Mouse (Mus musculus) adrenal gland, postnatal 10 days (tissue): ENCODE data around the gene Crispld2. TPM values are rescaled to one million over a fixed set of nuclear protein-coding genes. Genes with fewer than 3 reads are reported as not detected.

ENCODE experiments used
- DNase-seq: peaks from one replicate; pipeline ENCODE4 v3.0.0; 2021; ENCODE audit warnings: mixed read lengths
- total RNA-seq, 2 experiments: library from RNA; stranded (reverse); gene quantifications; 2 replicates each; pipeline ENCODE4 v1.2.3; 2021

Gene Crispld2
- total RNA-seq, 2 experiments from 2014 or later: 5.9 to 7.7 TPM

GRCm38 (mm10) chr8:120000461-120000860 lies 8.2 kb downstream of the Crispld2 start:
- DNase-seq: peak; percentile 71

- DNase-seq: peak; percentile 46
These were observed 9.5 kb downstream of the Crispld2 start for GRCm38 (mm10) chr8:120001712-120002111.

- DNase-seq: peak; percentile 43
These were observed 10.1 kb downstream of the Crispld2 start for GRCm38 (mm10) chr8:120002348-120002747.

GRCm38 (mm10) chr8:120004154-120004702 lies 12.0 kb downstream of the Crispld2 start:
- DNase-seq: peak; percentile 72

GRCm38 (mm10) chr8:120004705-120005381 lies 12.6 kb downstream of the Crispld2 start:
- no peak for DNase-seq

- no peak for DNase-seq
These were observed 14.5 kb downstream of the Crispld2 start for GRCm38 (mm10) chr8:120006645-120007160.

GRCm38 (mm10) chr8:120007178-120007577 lies 14.9 kb downstream of the Crispld2 start:
- DNase-seq: no peak

- no peak for DNase-seq
These were observed 17.0 kb downstream of the Crispld2 start for GRCm38 (mm10) chr8:120009284-120009683.

- DNase-seq: no peak
These were observed 20.3 kb downstream of the Crispld2 start for GRCm38 (mm10) chr8:120012491-120012890.

GRCm38 (mm10) chr8:120012927-120013326 lies 20.7 kb downstream of the Crispld2 start:
- no peak for DNase-seq

GRCm38 (mm10) chr8:120014267-120015023 lies 22.2 kb downstream of the Crispld2 start:
- no peak for DNase-seq

- no peak for DNase-seq
These were observed 23.7 kb downstream of the Crispld2 start for GRCm38 (mm10) chr8:120015916-120016315.

GRCm38 (mm10) chr8:120016424-120016823 lies 24.2 kb downstream of the Crispld2 start:
- DNase-seq: no peak

GRCm38 (mm10) chr8:120017349-120017748 lies 25.1 kb downstream of the Crispld2 start:
- no peak for DNase-seq

GRCm38 (mm10) chr8:120017786-120018185 lies 25.5 kb downstream of the Crispld2 start:
- DNase-seq: no peak

- no peak for DNase-seq
These were observed 26.1 kb downstream of the Crispld2 start for GRCm38 (mm10) chr8:120018379-120018778.

GRCm38 (mm10) chr8:120019297-120019696 lies 27.1 kb downstream of the Crispld2 start:
- no peak for DNase-seq

- no peak for DNase-seq
These were observed 28.1 kb downstream of the Crispld2 start for GRCm38 (mm10) chr8:120020298-120020697.

- no peak for DNase-seq
These were observed 34.0 kb downstream of the Crispld2 start for GRCm38 (mm10) chr8:120026199-120026598.

GRCm38 (mm10) chr8:120026991-120027390 lies 34.8 kb downstream of the Crispld2 start:
- no peak for DNase-seq

- DNase-seq: peak; percentile 35
These were observed 38.2 kb downstream of the Crispld2 start for GRCm38 (mm10) chr8:120030447-120030846.

- no peak for DNase-seq
These were observed 40.4 kb downstream of the Crispld2 start for GRCm38 (mm10) chr8:120032549-120033208.

GRCm38 (mm10) chr8:120034471-120034870 lies 42.2 kb downstream of the Crispld2 start:
- no peak for DNase-seq
